Mouse (Mus musculus) adrenal gland (tissue): ENCODE data around the gene Git1.

Experiments used
- intact Hi-C: fragments of 180-260 bp; cut with DNase I; formaldehyde crosslinking; loops from one replicate; pipeline ENCODE4 v1.15.1; 2025

Git1 gene

GRCm38 (mm10) chr11:77476895-77477294, 16.5 kb upstream of the Git1 start:
- intact Hi-C loops, result no loop called here

DNA sequence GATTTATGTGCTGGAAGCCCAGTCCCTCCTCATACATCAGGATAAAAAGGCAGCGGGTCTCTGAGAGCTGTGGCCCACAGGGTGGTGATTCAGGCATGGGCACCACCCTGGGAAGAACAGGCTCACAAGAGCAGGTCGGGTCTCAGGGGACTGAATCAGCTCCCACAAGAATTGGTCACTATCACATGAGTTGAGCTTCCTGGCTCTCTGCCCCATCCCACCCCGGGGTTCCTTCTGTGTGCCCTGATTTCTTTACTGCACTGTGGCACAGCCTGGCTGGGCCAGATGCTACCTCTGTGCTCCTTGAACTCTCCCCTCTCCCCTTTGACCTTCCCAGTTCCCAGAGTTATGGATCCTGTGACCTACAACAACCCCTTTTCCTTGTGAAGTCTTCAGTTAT, 10.3 kb upstream of the Git1 start:
- intact Hi-C loops, result no loop called here

GRCm38 (mm10) chr11:77483510-77484255, 9.7 kb upstream of the Git1 start:
- intact Hi-C loops, result no loop called here

DNA sequence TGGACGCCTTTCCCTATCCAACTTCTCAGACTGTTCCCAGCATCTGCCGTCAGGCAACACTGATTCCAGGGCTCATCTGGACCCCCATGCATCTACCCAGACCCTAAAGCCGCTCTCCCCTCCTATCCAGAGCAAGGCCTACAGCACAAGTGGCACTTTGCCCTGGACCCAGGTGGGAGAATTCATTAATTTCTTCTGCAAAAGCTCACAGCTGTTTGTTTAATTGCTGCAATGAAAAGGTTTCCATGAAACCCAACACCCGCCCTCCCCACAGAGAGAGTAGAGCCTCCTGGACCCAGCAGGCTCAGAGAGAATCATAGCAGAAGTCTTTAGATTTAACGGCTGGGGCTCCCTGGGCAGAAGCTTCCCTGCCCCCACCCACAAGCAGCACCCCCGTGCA, 8.1 kb upstream of the Git1 start:
- intact Hi-C loops, result no loop called here

DNA sequence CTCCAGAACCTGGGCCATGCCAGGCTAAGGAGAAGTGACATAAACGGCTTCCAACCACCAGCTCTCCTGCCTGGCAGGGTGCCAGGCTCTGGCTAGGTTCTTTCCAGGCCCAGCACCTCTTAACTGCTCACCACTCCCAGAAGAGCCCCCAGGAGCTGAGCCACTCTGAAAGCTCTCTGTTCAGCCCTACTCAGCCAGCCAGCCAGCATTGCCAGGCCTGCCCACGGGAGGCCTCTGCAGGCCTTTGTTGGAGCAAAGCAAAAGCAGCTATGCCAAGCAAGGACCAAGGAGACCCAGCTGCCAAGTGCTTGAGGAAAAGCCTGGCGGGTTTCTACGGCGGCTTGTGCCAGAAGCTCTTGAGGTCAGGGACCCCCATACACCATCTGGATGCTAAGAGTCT, 6.6 kb upstream of the Git1 start:
- intact Hi-C loops, result no loop called here

- intact Hi-C loops, result no loop called here
Measured at GRCm38 (mm10) chr11:77488771-77489581, 4.4 kb upstream of the Git1 start.

- intact Hi-C loops, result no loop called here
Measured at GRCm38 (mm10) chr11:77489591-77490235, 3.6 kb upstream of the Git1 start, which contains the start of gene Ankrd13b. Gene Ankrd13b (minus strand): TSS chr11:77489678.

DNA sequence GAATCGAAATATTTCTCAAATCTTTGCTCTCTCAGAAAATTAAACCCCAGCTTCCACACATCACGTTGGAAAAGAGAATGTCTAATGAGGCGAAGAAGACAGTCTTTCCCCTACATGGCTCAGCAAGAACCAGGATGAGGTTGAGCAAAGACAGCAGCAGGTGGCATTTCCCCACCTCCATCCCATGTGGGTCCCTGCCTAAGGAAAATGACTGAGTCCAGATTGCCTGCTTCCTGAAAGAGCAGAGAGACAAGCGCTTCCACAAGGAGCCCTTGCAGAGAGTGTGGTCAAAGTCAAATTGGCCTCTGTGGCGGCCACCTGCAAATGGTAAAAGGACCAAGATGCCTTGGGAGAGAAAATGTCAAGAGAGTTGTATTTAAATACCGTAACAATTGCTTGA, 2.9 kb upstream of the Git1 start:
- intact Hi-C loops, result no loop called here

- intact Hi-C loops, result no loop called here
Measured at GRCm38 (mm10) chr11:77491123-77491501, 2.2 kb upstream of the Git1 start.

DNA sequence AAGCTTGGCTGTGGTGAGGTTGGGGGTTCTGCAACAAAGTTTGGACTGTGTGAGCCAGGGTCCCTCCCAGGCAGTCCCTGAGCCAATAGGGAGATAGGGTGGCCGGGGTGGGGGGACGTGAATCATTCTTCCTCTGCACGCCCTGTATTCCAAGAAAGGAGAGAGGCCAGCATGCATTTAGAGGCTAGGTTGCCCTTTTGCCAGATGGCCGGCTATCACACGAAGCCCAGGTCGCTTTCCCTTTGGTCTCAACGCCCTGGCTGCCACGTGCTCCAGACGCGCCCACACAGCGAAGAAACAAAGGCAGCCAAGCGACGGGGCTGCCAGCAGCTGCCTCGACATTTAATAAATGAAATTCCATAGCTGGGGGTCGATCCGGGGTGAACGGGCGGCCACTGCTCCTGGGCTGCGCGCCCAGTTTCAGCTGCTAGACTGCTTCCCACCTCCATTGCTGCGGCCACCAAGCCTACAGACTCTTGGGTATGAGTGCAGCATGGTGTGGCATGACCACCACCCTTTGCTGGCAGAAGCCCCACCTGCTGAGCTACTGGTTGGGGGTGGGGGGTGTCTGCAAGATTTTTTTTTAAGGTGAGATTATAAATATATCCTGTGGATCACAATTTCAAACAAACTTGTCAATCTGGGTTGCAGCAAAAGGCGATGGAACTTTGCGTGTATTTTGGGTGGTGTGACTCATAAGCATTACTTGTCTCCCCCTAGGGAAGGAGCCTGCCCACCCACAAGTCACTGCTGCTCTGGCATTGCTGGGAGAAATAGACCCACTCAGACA, 1.7 kb upstream of the Git1 start:
- intact Hi-C loops, result no loop called here

GRCm38 (mm10) chr11:77492311-77492871, 971 bp upstream of the Git1 start:
- intact Hi-C loops, result no loop called here

- intact Hi-C loops, result no loop called here
Measured at GRCm38 (mm10) chr11:77492911-77493332, 440 bp upstream of the Git1 start.

DNA sequence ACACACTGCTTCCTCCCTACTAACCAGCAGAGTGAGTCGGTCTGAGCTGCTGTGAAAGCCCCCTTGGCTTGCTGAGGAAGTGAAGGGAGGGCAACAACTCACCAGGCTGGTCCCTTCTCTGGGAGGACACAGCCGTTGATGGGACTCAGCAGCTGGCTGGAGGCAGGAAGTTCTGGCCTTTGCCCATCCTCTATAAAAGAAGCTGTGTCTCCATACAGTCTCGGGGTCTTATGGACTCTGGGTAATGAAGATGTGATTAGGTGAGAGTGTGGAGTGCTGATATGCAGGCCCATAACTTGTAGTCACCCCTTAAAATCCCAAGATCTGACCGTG, 948 bp downstream of the Git1 start:
- intact Hi-C loops, result no loop called here

DNA sequence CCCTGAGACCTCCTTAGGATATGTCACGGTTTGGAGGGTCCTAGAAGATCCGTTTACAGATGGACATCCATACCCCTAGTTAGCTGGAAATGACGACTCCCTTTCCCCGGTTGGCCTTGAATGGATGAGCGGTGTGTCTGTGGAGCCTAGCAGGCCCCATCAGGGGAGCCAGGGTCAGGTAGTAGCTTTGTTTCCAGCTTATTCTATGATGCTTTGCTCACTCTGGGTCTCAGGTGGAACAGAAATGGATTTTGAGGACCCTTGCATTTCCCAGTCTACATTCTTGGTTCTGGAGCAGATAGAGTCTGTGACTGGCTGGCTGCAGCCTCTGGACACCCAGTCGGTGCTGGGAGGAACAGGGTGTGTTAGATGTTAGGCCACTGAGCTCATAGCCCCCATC, 1.4 kb downstream of the Git1 start:
- intact Hi-C loops, result no loop called here

DNA sequence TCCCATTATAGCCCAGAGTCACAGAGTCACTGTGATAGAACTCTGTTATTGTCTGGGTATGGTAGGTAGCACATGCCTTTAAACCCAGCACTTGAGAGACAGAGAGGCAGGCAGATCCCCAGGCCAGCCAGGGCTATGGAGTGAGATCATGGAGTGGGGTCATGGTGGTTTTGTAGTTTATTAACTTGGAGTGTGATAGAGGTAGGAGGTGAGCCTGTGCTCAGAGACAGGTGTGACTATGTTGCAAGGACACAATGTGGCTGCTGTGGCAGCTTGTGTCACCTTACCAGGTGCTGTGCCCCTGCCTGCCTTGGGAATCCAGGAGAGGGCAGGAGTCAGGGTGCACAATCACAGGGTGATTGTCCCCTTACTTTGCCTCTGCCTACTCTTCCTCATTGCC, 2.1 kb downstream of the Git1 start:
- intact Hi-C loops, result no loop called here

- intact Hi-C loops, result no loop called here
Measured at GRCm38 (mm10) chr11:77497341-77497756, 4.0 kb downstream of the Git1 start.

DNA sequence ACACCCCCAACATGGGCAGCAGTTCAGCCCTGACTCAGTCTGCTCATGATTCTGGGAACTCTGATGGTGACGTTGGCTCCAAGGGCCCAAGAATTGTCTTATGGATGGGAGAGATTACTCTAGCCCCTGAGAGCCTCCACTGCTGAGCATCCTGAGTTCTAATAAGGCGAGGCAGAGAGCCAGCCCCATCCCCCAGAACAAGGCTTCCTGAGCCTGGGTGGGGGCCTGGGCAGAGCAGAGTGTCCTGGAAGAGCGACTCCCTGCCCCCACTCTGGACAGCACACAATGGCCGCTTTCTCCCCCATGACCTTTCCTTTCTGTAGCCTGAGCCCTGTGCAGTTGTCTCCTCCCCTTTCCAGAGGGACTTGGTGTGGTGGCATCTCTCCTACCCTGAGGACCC, 4.5 kb downstream of the Git1 start:
- intact Hi-C loops, result no loop called here

GRCm38 (mm10) chr11:77498261-77499139, 5.1 kb downstream of the Git1 start:
- intact Hi-C loops, result no loop called here

- intact Hi-C loops, result no loop called here
Measured at GRCm38 (mm10) chr11:77499354-77499753, 6.0 kb downstream of the Git1 start.
